Mouse (Mus musculus): ENCODE results near the gene Sash1.

- TF ChIP-seq CTCF (IDR thresholded peaks at IDR 0.05; ENCODE audit: low read depth, low read length) (no peak), POLR2A (IDR thresholded peaks at IDR 0.05; ENCODE audit: extremely low read depth, insufficient read depth, low read length) (0 out of 2 replicates have a peak, but pooled peaks have one; percentile 4)
Measured at GRCm38 (mm10) chr10:8886528-8886854, 621 bp upstream of the Sash1 start.

Measured in liver, adult 2 months (tissue).